Mouse (Mus musculus) ZHBTc4 (cell line): ENCODE data around the gene Eef1e1.
"Not testable (repeated sequence)": the region's sequence is repeated elsewhere in the genome, so short reads cannot be mapped to it uniquely, and the experiment has no call there.

Experiments
- DNase-seq: peaks from one replicate; pipeline ENCODE4 v3.0.0-alpha.2; 2011; ENCODE audit warnings: low read depth, low spot score

Eef1e1 gene

DNA sequence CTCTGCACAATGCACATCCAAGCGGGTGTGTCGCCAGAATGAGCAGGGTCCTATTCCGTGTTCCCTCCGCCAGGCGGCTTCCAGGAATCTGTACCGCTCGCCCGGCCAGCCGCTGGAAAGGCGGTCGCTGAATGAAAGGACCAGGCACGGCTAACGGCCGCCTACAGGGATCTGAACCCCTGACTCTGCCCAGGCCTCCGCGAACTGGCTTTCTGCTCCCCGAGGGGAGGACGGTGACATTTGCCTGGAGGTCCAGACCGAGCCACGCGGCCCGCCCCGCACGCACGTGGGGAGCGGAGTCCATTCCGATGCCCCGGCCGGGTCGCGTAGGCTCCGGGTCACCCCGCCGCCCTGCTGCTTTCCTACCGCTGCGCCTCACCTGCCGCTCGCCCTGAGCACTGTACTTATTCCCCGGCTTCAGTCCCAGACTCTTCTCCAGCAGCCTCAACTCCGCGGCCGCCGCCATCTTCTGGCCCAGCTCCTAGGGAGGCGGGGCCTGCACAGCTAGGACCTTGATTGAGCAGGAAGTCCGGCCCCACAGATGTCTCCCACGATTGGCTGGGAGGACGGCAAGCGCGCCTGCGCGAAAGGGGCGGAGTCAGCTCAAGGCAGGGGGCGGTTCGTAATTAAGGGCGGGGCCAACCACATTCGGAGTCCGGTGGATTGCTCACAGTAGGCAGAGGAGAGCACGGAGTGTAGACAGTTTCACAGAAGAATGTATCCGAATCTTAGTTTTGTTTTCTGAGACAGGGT is at the start of gene Eef1e1:
Eef1e1 (minus strand) TSS at position 531 of the 753 bp plus-strand sequence.
- peak; percentile 98 for DNase-seq

DNA sequence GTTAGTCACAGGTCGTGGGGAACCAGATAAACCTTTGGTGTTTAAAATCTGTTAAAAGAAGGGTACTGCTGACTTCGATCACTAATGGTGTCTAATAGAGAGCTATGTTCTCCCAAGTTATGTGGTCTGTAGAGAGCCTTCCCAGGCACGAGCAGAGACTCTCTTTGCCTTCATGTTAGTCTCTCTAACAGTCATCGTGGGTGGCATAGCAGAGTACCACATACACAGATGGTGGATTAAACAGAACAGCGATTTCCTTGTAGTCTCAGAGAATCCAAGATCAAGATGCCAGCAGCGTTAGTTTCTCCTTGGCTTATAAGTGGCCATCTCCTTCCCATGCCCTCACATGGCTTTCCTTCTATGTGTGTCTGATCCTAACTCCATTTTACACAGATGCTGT is 32.0 kb upstream of the Eef1e1 start:
- no peak for DNase-seq

DNA sequence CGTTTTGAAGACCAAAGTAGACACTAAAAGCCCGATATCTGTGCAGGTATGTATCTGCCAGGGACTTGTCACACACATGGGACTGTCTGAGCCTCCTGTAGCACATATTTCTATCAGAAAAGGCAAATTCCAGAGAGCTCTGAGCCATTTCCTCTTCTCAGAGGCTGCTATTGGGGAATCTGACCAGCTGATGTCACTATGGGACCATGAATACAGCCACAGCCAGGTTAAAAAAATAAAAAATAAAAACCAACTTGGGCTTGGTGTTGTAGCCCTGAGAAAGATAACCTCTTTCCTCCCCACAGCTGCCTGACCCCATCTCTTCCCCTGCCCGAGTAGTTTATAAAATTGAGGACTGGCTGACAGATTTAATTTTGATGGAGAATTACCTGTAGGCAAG is 31.2 kb upstream of the Eef1e1 start:
- peak; percentile 16 for DNase-seq

DNA sequence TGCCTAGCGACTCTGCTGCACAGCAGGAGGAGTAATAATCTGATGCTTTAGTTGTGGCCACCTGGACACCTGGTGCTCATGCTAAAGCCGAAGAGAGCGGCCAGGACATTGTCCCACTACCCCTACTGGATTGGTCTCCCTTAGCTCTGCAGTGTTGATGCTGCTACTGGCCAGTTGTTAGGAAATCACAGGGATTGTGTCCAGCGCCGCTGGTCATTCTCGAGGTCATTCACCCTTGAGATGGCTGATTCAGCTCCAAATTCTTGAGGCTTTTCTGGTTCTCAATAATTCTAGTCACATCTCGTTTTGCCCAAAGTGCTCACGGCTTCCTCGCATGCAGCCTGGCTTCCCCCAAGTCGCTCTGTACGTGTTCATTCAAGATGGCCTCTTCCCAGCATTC is 29.9 kb upstream of the Eef1e1 start:
- no peak for DNase-seq

DNA sequence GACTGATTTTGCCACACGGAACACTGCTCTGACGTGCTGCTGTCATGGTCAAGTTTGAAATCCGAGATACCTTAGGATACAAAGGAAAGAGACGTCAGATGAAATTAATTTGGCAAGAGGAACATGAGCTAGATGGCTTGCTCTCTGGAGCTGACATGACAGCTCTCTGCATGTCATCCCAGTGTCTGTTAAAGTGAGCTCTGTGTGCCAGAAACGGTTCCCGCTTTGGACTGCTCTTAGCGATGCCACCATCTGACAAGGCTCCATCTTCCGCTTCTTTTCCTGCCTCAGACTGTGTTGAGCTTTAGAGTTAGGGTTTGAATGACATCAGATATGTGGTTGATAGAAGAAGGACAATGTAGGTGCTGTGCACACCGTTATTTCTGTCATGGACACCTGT is 13.5 kb upstream of the Eef1e1 start:
- no peak for DNase-seq

- DNase-seq: not testable (repeated sequence)
Measured at GRCm38 (mm10) chr13:38671451-38671850, 12.6 kb upstream of the Eef1e1 start.

DNA sequence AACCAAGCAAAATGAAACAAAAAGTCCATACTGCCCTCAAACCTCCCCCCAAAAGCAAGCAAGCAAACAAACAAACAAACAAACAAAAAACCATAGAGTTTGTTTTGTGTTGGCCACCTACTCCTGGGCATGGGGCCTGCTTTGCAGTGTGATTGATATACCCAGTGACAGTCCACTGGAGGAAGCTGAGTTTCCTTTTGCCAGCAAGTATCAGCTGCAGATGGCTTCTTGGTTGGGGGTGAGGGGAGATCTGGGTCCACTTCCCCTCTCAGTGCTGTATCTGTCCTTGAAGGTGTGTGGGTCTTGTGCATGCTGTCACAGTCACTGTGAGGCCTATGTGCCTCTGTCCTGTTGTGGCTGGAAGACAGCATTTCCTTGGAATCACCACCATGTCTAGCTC is 11.2 kb upstream of the Eef1e1 start:
- DNase-seq: no peak

GRCm38 (mm10) chr13:38668514-38668913 is 9.7 kb upstream of the Eef1e1 start:
- peak; percentile 79 for DNase-seq

- DNase-seq: no peak
Measured at GRCm38 (mm10) chr13:38664753-38665152, 5.9 kb upstream of the Eef1e1 start.

GRCm38 (mm10) chr13:38659524-38660136 is 772 bp upstream of the Eef1e1 start:
- DNase-seq: no peak

GRCm38 (mm10) chr13:38657865-38658264 is 993 bp downstream of the Eef1e1 start:
- no peak for DNase-seq

DNA sequence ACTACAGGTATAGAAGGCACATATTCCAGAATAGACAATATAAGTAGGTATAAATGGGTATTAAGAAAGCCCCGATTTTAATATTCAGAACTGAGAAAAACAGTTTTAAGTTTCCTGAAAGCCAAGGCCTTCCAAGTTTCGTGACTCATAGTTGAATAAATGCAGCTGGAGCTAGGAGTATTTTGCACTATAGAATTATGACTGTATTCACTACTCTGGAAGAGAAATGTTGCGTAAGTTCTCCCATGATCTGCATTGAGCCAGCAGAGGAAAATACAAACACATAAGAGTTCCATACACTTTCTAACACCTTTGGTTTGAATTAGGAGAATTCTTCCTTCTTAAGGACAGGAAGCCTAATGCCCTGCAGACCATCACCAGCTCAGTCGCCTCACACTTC is 8.6 kb downstream of the Eef1e1 start:
- no peak for DNase-seq

GRCm38 (mm10) chr13:38649069-38649468 is 9.8 kb downstream of the Eef1e1 start:
- no peak for DNase-seq

DNA sequence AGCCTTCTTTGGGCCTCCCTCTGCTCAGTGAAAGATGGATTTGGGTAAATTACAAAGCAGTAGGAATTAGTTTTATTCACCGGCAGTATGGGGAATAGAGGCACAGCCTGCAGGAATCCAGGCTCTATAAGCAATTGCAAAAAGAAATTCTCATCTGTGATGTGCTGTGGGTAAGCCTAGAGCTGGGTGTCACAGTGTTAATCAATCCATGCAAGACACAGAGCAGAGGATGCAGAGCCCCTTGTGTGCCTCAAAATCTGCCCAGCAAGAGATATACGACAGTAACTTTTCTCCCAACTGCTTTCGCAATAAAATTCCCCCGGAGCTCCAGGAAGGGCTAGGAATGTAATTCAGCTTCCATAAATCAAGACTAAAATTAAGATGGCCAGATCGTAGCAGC is 17.4 kb downstream of the Eef1e1 start:
- DNase-seq: no peak

GRCm38 (mm10) chr13:38640961-38641360 is 17.9 kb downstream of the Eef1e1 start:
- DNase-seq: no peak

DNA sequence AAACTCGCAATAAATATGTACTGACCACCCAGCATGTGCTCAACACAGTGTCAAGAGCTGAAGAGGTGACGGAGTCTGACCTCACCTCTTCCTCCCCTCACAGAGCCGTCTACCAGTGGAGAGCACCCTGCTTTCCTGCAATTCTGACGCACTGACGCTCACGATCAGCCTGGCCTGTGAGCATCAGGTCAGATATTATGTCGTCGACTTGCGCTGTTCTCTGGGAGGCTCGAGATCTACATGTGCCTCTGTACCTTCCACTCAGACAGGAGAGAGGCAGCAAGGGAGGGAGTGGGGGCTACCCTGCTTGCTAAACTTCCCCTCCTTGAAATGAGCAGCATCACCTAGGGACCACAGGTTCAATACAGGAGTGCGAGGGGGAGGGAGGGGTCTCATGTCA is 20.2 kb downstream of the Eef1e1 start:
- no peak for DNase-seq

DNA sequence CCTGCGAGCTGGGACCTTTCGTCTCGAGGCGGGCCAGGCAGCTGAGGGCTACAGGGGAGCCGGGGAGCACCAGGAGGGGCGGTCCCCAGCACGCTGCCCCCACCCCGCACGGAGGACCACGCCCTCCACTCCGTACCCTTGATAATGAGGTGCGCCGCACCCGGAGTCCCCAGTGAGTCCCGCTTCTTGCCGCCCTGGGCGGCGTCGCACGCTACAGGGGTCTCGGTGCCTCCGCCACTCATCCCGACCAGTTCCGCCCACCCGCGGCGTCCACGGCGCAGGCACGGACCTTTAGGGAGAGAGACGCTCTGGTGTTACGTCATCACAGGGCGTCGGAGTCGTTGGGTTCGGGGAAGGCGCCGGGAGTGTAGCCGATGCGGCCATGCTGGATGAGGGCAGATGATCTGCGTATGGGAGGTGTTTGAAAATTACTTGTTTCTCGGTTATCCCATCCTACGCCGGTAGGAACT is 24.0 kb downstream of the Eef1e1 start, which contains the start of gene Bloc1s5:
Bloc1s5 (minus strand) TSS at position 310 of the 470 bp plus-strand sequence.
- DNase-seq: peak; percentile 98

- DNase-seq: peak; percentile 38
Measured at GRCm38 (mm10) chr13:38634256-38634799, 24.5 kb downstream of the Eef1e1 start.

GRCm38 (mm10) chr13:38633287-38634000 is 25.4 kb downstream of the Eef1e1 start:
- no peak for DNase-seq

- no peak for DNase-seq
Measured at GRCm38 (mm10) chr13:38632556-38632955, 26.3 kb downstream of the Eef1e1 start.

GRCm38 (mm10) chr13:38626229-38626525 is 32.7 kb downstream of the Eef1e1 start:
- no peak for DNase-seq

GRCm38 (mm10) chr13:38625492-38626228 is 33.2 kb downstream of the Eef1e1 start:
- peak; percentile 36 for DNase-seq
